Mouse (Mus musculus): ENCODE results near the gene Dpep1. TPM values are rescaled to one million over a fixed set of nuclear protein-coding genes. Genes with fewer than 3 reads are reported as not detected.

Gene Dpep1
- total RNA-seq, 4 experiments from 2014 or later: 0.45 TPM; not detected in 3

- DNase-seq (ENCODE audit: low spot score in 2 of 2): no peak
Observed at GRCm38 (mm10) chr8:123245543-123245942, 59.5 kb downstream of the Dpep1 start.

GRCm38 (mm10) chr8:123247748-123248147 lies 61.7 kb downstream of the Dpep1 start:
- DNase-seq (ENCODE audit: low spot score in 2 of 2): no peak

GRCm38 (mm10) chr8:123248596-123248995 lies 62.6 kb downstream of the Dpep1 start:
- no peak for DNase-seq (ENCODE audit: low spot score in 2 of 2)

GRCm38 (mm10) chr8:123250940-123251339 lies 64.9 kb downstream of the Dpep1 start:
- no peak for DNase-seq (ENCODE audit: low spot score in 2 of 2)

Other genes with a start within 250 kb of the Dpep1 start
- gene Ankrd11, start 144.0 kb upstream of the Dpep1 start, total RNA-seq (2022): 100 to 1,000 TPM; 149 to 174 (median 162) TPM
- 10 to 100 TPM; 51.8 to 64.2 (median 60.9) TPM for gene Spg7, start 123.3 kb upstream of the Dpep1 start, total RNA-seq (2022)
- gene Rpl13, start 83.9 kb upstream of the Dpep1 start, total RNA-seq (2022): 100 to 1,000 TPM; 359 to 512 (median 443) TPM
- gene Cpne7, start 68.9 kb upstream of the Dpep1 start, total RNA-seq (2022): 100 to 1,000 TPM; 277 to 341 (median 303) TPM
- 1 to 10 TPM; 1.7 to 3.1 (median 1.9) TPM for gene Sult5a1, start 27.9 kb upstream of the Dpep1 start, total RNA-seq (2022)
- 100 to 1,000 TPM in 3 of 4 experiments, 10 to 100 TPM in 1; 95.9 to 131 (median 123) TPM for gene Chmp1a, start 26.5 kb downstream of the Dpep1 start, total RNA-seq (2022)
- 1 to 10 TPM; 5.5 to 9.7 (median 6.6) TPM for gene Spata33, start 26.6 kb downstream of the Dpep1 start, total RNA-seq (2022)
- 100 to 1,000 TPM in 1 of 4 experiments, 10 to 100 TPM in 3; 84.5 to 112 (median 94.1) TPM for gene Cdk10, start 38.6 kb downstream of the Dpep1 start, total RNA-seq (2022)
- gene Spata2l, start 50.0 kb downstream of the Dpep1 start, total RNA-seq (2022): 10 to 100 TPM; 55.1 to 69.3 (median 61.5) TPM
- 10 to 100 TPM; 21.0 to 27.4 (median 24.2) TPM for gene Zfp276, start 68.0 kb downstream of the Dpep1 start, total RNA-seq (2022)
- gene Vps9d1, start 68.1 kb downstream of the Dpep1 start, total RNA-seq (2022): 10 to 100 TPM; 52.1 to 63.9 (median 58.9) TPM
- gene Fanca, start 132.3 kb downstream of the Dpep1 start, total RNA-seq (2022): 1 to 10 TPM in 3 of 4 experiments, under 1 TPM in 1; 0.96 to 3.2 (median 3.0) TPM
- 10 to 100 TPM; 15.8 to 16.3 (median 16.0) TPM for gene Spire2, start 146.5 kb downstream of the Dpep1 start, total RNA-seq (2022)
- 100 to 1,000 TPM; 466 to 571 (median 498) TPM for gene Tcf25, start 187.5 kb downstream of the Dpep1 start, total RNA-seq (2022)
- gene Mc1r, start 220.9 kb downstream of the Dpep1 start, total RNA-seq (2022): under 1 TPM in 1 of 4 experiments, not detected in 3; 0.08 TPM
- 100 to 1,000 TPM; 265 to 291 (median 279) TPM for gene Tubb3, start 225.2 kb downstream of the Dpep1 start, total RNA-seq (2022)
- 10 to 100 TPM; 48.1 to 59.4 (median 54.5) TPM for gene Def8, start 237.3 kb downstream of the Dpep1 start, total RNA-seq (2022)